Mouse (Mus musculus) intestine, embryonic 16.5 days (tissue): ENCODE data around the gene Fhod1. TPM values are rescaled to one million over a fixed set of nuclear protein-coding genes. Genes with fewer than 3 reads are reported as not detected.
A peak's percentile ranks its signal among the peaks of the same experiment; 100 is the strongest.

Source experiments
- ATAC-seq: fragments of 200-750 bp; cut with Nextera tagmentation; 2 replicates; pipeline ENCODE4 v1.8.0; 2017; ENCODE audit warnings: moderate TSS enrichment, moderate library complexity
- H3K27ac ChIP-seq: fragments of 300-500 bp; sonication (generic); 2 replicates; pipeline ENCODE4 v1.5.1; 2014; ENCODE audit warnings: mild to moderate bottlenecking, low read length
- H3K27me3 ChIP-seq: fragments of 300-500 bp; sonication (generic); replicated peaks from 2 replicates; pipeline ENCODE4 v1.6.1; 2014; ENCODE audit warnings: low read length, control low read depth, mixed read lengths; ENCODE audit not compliant: control insufficient read depth, insufficient read depth
- H3K36me3 ChIP-seq: fragments of 300-500 bp; sonication (generic); 2 replicates; pipeline ENCODE4 v1.6.1; 2014; ENCODE audit warnings: low read length, control low read depth; ENCODE audit not compliant: control insufficient read depth, insufficient read depth
- H3K4me1 ChIP-seq: fragments of 300-500 bp; sonication (generic); 2 replicates; pipeline ENCODE4 v1.6.1; 2014; ENCODE audit warnings: low read length, control low read depth, mixed read lengths; ENCODE audit not compliant: control insufficient read depth, insufficient read depth
- H3K4me2 ChIP-seq: fragments of 300-500 bp; sonication (generic); 2 replicates; pipeline ENCODE4 v1.6.1; 2014; ENCODE audit warnings: low read depth, low read length, control low read depth
- H3K4me3 ChIP-seq: fragments of 300-500 bp; sonication (generic); 2 replicates; pipeline ENCODE4 v1.5.1; 2014; ENCODE audit warnings: mild to moderate bottlenecking, low read length
- H3K9ac ChIP-seq: fragments of 300-500 bp; sonication (generic); 2 replicates; pipeline ENCODE4 v1.6.1; 2014; ENCODE audit warnings: low read depth, low read length
- H3K9me3 ChIP-seq: fragments of 300-500 bp; sonication (generic); 2 replicates; pipeline ENCODE4 v1.6.1; 2016; ENCODE audit warnings: low read length, control low read depth; ENCODE audit not compliant: control insufficient read depth
- WGBS: fragments of 180-500 bp; shearing (Covaris S2); extraction: QIAGEN DNeasy Blood & Tissue Kit; methylation state at CpG from one replicate; pipeline ENCODE4 v1.1.7; 2014; 5-methylcytosine and 5-hydroxymethylcytosine counted together
- polyA plus RNA-seq: library from polyadenylated mRNA; unstranded; fragments of >200 nt; fragmentation: Nextera tagmentation; extraction: Ambion mirVana; gene quantifications from 2 replicates; pipeline ENCODE4 v1.2.1, GENCODE M21; 2015

Fhod1 gene
- polyA plus RNA-seq, 1 experiment from 2014 or later = 1.4 TPM

- Histone ChIP-seq H3K36me3 (peaks cover 20% of the 10 kb centered on the region), H3K4me1 (peaks cover 26% of the 10 kb centered on the region), H3K9me3 (no peaks in the 10 kb centered on the region), H3K4me2 (no peak overlapping the region), H3K9ac (no peak overlapping the region), H3K27ac (no peak overlapping the region), H3K4me3 (no peak overlapping the region), H3K27me3 (no peaks in the 10 kb centered on the region)
- 82% methylated on average over 8 of the region's 8 CpGs for WGBS
- no peak for ATAC-seq
Observed at GRCm38 (mm10) chr8:105303396-105303795, 44.4 kb downstream of the Fhod1 start.

DNA sequence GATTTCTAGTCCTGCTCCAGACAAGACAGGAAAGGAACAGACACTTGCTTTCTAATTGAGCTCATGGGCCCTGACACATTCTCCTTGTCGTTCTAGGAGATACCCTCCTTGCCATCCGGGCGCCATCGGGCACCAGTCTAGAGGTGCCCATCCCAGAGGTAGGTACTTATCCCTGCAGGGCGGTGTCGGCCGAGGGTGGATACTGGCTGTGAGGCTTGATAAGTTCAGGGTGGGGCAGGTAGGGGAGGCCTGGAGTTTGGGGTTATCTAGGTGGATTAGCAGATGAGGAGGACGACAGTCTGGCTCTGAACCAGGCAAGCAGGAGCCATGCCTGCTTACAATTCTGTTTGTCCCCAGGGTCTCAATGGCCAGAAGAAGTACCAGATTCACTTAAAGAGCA is 47.8 kb downstream of the Fhod1 start:
- WGBS = 89% methylated on average over 8 of the region's 8 CpGs
- ATAC-seq = peak; percentile 25; the same call in 1 of the 2 replicates
- H3K9ac ChIP-seq = no peak overlapping the region
- H3K27ac ChIP-seq = no peak overlapping the region
- no peaks in the 10 kb centered on the region for H3K9me3 ChIP-seq
- H3K27me3 ChIP-seq = no peaks in the 10 kb centered on the region
- peaks cover 15% of the 10 kb centered on the region for H3K36me3 ChIP-seq
- H3K4me2 ChIP-seq = no peak overlapping the region
- no peak overlapping the region for H3K4me3 ChIP-seq
- peaks cover 28% of the 10 kb centered on the region for H3K4me1 ChIP-seq

DNA sequence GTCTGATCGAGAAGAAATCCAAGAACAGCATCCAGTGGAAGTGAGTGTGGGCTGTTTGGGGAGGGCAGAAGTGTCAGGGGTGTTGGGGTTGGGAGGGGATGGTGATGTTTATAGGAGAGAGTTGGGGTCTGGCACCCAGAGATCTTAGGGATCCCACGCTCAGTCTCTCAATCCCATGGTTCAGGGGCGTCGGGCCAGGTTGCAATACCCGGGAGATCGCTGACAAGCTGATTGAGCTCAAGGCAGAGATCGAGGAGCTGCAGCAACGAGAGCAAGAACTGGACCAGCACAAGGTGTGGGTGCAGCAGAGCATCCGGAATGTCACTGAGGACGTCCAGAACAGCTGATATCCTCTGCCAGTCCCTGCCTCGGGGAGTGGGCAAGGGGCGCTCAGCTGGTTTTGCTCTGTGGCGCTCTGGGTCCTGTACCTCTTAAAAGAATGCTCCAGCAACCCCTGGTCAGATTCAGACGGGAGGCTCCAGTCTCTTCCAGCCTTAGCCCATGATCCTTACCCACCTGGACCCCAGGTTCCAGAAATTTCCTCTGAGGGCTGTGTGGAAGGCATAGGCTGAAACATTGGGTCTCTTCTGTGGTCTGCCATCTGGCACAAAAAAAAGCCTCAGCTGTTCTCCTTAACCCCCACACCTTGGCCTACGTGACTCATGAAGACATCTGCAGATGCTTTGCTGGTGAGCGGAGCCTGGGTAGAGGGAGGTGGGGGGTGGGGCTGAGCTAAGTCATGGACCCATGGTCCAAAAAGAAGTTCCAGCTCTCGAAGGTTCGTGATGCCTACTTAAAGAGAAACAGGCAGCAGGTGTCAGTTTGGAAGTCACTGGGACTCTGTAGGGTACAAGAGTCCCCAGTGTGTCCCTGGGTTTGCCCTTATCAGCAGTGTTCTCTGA is 49.2 kb downstream of the Fhod1 start:
- H3K4me2 ChIP-seq = peak overlapping the region; percentile 73
- 50% methylated on average over 18 of the region's 18 CpGs for WGBS
- no peaks in the 10 kb centered on the region for H3K27me3 ChIP-seq
- H3K9me3 ChIP-seq = no peaks in the 10 kb centered on the region
- peaks cover 15% of the 10 kb centered on the region for H3K36me3 ChIP-seq
- H3K27ac ChIP-seq = no peak overlapping the region
- H3K9ac ChIP-seq = peak overlapping the region; percentile 96
- ATAC-seq = no peak
- peak overlapping the region; percentile 98 for H3K4me3 ChIP-seq
- H3K4me1 ChIP-seq = peaks cover 20% of the 10 kb centered on the region

DNA sequence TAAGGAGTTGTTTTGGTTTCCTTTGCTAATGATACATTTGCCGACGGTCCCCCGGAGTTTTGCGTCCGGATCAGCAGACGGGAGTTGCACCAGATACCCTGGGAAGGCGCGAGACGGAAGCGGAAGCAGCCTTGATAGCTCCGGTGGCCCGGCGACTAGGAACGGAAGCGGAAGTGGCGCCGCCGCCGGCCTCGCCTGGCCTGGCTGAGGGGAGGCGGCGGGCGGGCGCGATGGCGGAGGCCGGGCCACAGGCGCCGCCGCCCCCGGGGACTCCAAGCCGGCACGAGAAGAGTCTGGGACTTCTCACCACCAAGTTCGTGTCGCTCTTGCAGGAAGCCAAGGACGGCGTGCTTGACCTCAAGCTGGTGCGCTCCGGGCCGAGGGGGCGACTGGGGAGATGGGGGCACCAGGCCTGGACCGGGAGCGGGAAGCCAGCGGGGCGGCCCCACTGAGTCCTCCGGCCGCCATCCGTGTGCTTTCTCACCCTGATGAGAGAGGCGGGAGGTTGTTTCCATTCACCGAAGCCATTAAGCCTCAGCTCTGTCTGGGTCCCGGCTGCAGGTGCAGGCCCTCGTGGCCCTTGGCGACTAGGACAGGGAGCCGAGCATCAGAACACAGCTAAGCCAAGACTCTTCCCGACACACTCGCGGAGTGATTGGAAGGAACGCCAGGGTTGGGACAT is 50.1 kb downstream of the Fhod1 start, which contains the start of gene E2f4:
TSS of gene E2f4 (plus strand) at position 153 of the 682 bp plus-strand sequence.
- WGBS = under 1% methylated on average over 58 of the region's 58 CpGs
- Histone ChIP-seq H3K9me3 (no peaks in the 10 kb centered on the region), H3K27ac (peak within 1 kb of the TSS; percentile 74), H3K4me1 (peaks cover 20% of the 10 kb centered on the region), H3K36me3 (peaks cover 15% of the 10 kb centered on the region), H3K4me3 (peak within 1 kb of the TSS; percentile 98), H3K27me3 (no peaks in the 10 kb centered on the region), H3K9ac (peak within 1 kb of the TSS; percentile 96), H3K4me2 (peak within 1 kb of the TSS; percentile 73)
- ATAC-seq = peak; percentile 93

- H3K4me2 ChIP-seq = peak within 1 kb of the TSS; percentile 73
- H3K36me3 ChIP-seq = peaks cover 6% of the 10 kb centered on the region
- H3K9me3 ChIP-seq = no peaks in the 10 kb centered on the region
- H3K27ac ChIP-seq = peak within 1 kb of the TSS; percentile 51
- H3K9ac ChIP-seq = peak within 1 kb of the TSS; percentile 96; the same call in 1 of the 2 replicates
- ATAC-seq = no peak
- peaks cover 20% of the 10 kb centered on the region for H3K4me1 ChIP-seq
- WGBS = 62% methylated on average over 11 of the region's 11 CpGs
- peak within 1 kb of the TSS; percentile 98 for H3K4me3 ChIP-seq
- no peaks in the 10 kb centered on the region for H3K27me3 ChIP-seq
Observed at GRCm38 (mm10) chr8:105295895-105296573, 51.7 kb downstream of the Fhod1 start, which contains the start of gene Exoc3l. Gene Exoc3l (minus strand): TSS chr8:105296101.

- no peaks in the 10 kb centered on the region for H3K9me3 ChIP-seq
- H3K27ac ChIP-seq = peak overlapping the region; percentile 51; the same call in 1 of the 2 replicates
- H3K4me2 ChIP-seq = peak overlapping the region; percentile 17; the same call in 1 of the 2 replicates
- 69% methylated on average over 11 of the region's 11 CpGs for WGBS
- peaks cover 6% of the 10 kb centered on the region for H3K27me3 ChIP-seq
- H3K36me3 ChIP-seq = peaks cover 1% of the 10 kb centered on the region; the same call in 1 of the 2 replicates
- H3K9ac ChIP-seq = no peak overlapping the region
- peaks cover 27% of the 10 kb centered on the region for H3K4me1 ChIP-seq
- ATAC-seq = no peak
- peak overlapping the region; percentile 11; the same call in 1 of the 2 replicates for H3K4me3 ChIP-seq
Observed at GRCm38 (mm10) chr8:105295256-105295655, 52.5 kb downstream of the Fhod1 start.

GRCm38 (mm10) chr8:105294776-105295175 is 53.0 kb downstream of the Fhod1 start:
- Histone ChIP-seq H3K4me2 (0 out of 2 replicates have a peak overlapping the region, but pooled peaks have one; percentile 17), H3K9me3 (no peaks in the 10 kb centered on the region), H3K4me3 (no peak overlapping the region), H3K4me1 (peaks cover 29% of the 10 kb centered on the region), H3K27ac (no peak overlapping the region), H3K9ac (no peak overlapping the region), H3K27me3 (peaks cover 11% of the 10 kb centered on the region), H3K36me3 (no peaks in the 10 kb centered on the region; the same call in 1 of the 2 replicates)
- ATAC-seq = no peak
- 73% methylated on average over 9 of the region's 9 CpGs for WGBS

- WGBS = 62% methylated on average over 19 of the region's 19 CpGs
- Histone ChIP-seq H3K36me3 (no peaks in the 10 kb centered on the region), H3K4me3 (no peak overlapping the region), H3K4me1 (peaks cover 29% of the 10 kb centered on the region), H3K9ac (no peak overlapping the region), H3K27ac (no peak overlapping the region), H3K4me2 (no peak overlapping the region), H3K9me3 (no peaks in the 10 kb centered on the region), H3K27me3 (peaks cover 13% of the 10 kb centered on the region)
- ATAC-seq = no peak
Observed at GRCm38 (mm10) chr8:105293405-105293804, 54.3 kb downstream of the Fhod1 start.

GRCm38 (mm10) chr8:105292471-105292870 is 55.3 kb downstream of the Fhod1 start:
- Histone ChIP-seq H3K9ac (no peak overlapping the region), H3K36me3 (no peaks in the 10 kb centered on the region), H3K4me3 (no peak overlapping the region), H3K27me3 (peaks cover 13% of the 10 kb centered on the region), H3K27ac (no peak overlapping the region), H3K9me3 (no peaks in the 10 kb centered on the region), H3K4me1 (peaks cover 30% of the 10 kb centered on the region), H3K4me2 (no peak overlapping the region)
- 84% methylated on average over 7 of the region's 7 CpGs for WGBS
- ATAC-seq = no peak
